Mouse (Mus musculus) G1E (cell line): ENCODE results near the gene Rreb1. TPM values are rescaled to one million over a fixed set of nuclear protein-coding genes. Genes with fewer than 3 reads are reported as not detected.

Experiments used
- ATAC-seq: 2 replicates; pipeline ENCODE4 v1.8.0; 2016; ENCODE audit warnings: mild to moderate bottlenecking; ENCODE audit not compliant: insufficient number of reproducible peaks, poor library complexity, low FRiP score, severe bottlenecking; ENCODE audit errors: extremely low read depth
- DNase-seq: peaks from one replicate; pipeline ENCODE4 v3.0.0; 2012; ENCODE audit warnings: low spot score
- H3K27me3 ChIP-seq: 2 replicates; pipeline ENCODE4 v1.6.1; 2012; ENCODE audit warnings: mild to moderate bottlenecking, low read length, inconsistent platforms; ENCODE audit not compliant: insufficient read depth
- H3K36me3 ChIP-seq: replicated peaks from 2 replicates; pipeline ENCODE3; 2012; ENCODE audit warnings: mild to moderate bottlenecking, inconsistent platforms
- H3K4me1 ChIP-seq: 2 replicates; pipeline ENCODE4 v1.6.1; 2012; ENCODE audit warnings: low read depth, low read length, inconsistent platforms, mixed read lengths; ENCODE audit not compliant: insufficient read depth
- H3K4me3 ChIP-seq: 2 replicates; pipeline ENCODE4 v1.5.1; 2012; ENCODE audit warnings: low read depth, mild to moderate bottlenecking, inconsistent platforms, low read length, moderate library complexity, mixed read lengths
- H3K9me3 ChIP-seq: replicated peaks from 2 replicates; pipeline ENCODE4 v1.6.1; 2012; ENCODE audit warnings: inconsistent platforms
- CTCF ChIP-seq: IDR thresholded peaks from 2 replicates; pipeline ENCODE4 v1.5.1; 2012; ENCODE audit warnings: low read depth, low read length, inconsistent platforms, mixed read lengths
- GATA1 ChIP-seq: IDR thresholded peaks from 2 replicates; pipeline ENCODE4 v1.6.1; 2012; ENCODE audit warnings: borderline replicate concordance, low read length, inconsistent platforms, mixed read lengths
- GATA2 ChIP-seq: IDR thresholded peaks from 2 replicates; pipeline ENCODE4 v1.6.1; 2012; ENCODE audit warnings: low read depth, low read length, inconsistent platforms, borderline replicate concordance
- POLR2AphosphoS5 ChIP-seq: IDR thresholded peaks from 2 replicates; pipeline ENCODE4 v1.6.1; 2012; ENCODE audit warnings: low read depth, low read length, inconsistent platforms; ENCODE audit not compliant: insufficient replicate concordance
- TAL1 ChIP-seq: conservative IDR thresholded peaks from 2 replicates; pipeline ENCODE4 v1.6.1; 2012; ENCODE audit warnings: low read depth, low read length, inconsistent platforms, mixed read lengths
- polyA plus RNA-seq: library from polyadenylated mRNA; stranded (reverse); fragments of >175 nt; gene quantifications from 2 replicates; pipeline ENCODE4 v1.2.3, GENCODE M21; 2012
- total RNA-seq, 2 experiments: library from RNA; stranded (forward) in 1 of 2; stranded (reverse) in 1 of 2; fragments of 200-1000 nt in 1 of 2; fragments of >200 nt in 1 of 2; fragmentation: Nextera tagmentation in 1 of 2; gene quantifications; 2 replicates each; pipeline ENCODE4 v1.2.3; 2014 to 2017

Rreb1 gene
- total and polyA plus RNA-seq, 3 experiments = 16.8 to 122 (median 87.2) TPM

DNA sequence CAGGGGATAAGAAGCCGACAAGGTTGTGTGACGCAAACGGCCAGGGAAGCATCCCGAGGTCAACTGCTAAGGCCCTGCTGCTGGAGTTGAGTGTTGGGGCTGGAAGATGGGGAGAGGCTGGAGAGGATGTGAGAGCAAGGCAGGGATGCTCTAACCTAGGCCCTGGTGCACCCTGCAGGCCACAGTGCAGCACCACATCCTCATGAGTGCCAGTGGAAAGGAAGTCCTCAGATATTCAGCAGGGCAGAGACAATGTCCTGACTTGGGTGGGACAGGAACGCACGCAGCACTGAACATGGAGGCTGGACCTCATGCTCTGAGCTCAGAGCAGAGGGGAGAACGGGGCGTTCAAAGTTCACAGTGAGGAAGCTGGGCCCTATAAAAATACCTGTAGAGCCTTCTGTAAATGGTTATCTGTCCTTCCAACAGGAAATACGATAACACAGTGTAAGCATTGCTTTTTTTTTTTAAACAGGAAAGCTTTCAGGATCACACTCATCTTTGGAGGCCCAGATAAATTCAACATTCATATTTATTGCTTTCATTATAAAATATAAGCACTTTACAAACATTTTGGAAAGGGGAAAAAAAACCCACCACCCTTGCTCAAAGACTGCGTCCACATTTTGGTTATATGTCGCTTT lies 192.8 kb downstream of the Rreb1 start:
- no peaks in the 10 kb centered on the region for H3K9me3 ChIP-seq
- no peaks in the 10 kb centered on the region for H3K27me3 ChIP-seq
- peaks cover 29% of the 10 kb centered on the region for H3K4me1 ChIP-seq
- peaks cover 57% of the 10 kb centered on the region for H3K36me3 ChIP-seq
- DNase-seq (no peak), ATAC-seq (no peak)
- TF ChIP-seq GATA2 = no peak
- no peak for TF ChIP-seq POLR2AphosphoS5
- TF ChIP-seq GATA1 = no peak
- TF ChIP-seq TAL1 = no peak
- no peak for TF ChIP-seq CTCF
- H3K4me3 ChIP-seq = no peak overlapping the region

- no peak for ATAC-seq
- H3K4me1 ChIP-seq = peaks cover 13% of the 10 kb centered on the region
- H3K9me3 ChIP-seq = no peaks in the 10 kb centered on the region
- TF ChIP-seq TAL1 (no peak), POLR2AphosphoS5 (0 out of 2 replicates have a peak, but pooled peaks have one; percentile 33)
- H3K4me3 ChIP-seq = no peak overlapping the region
- peaks cover 88% of the 10 kb centered on the region for H3K36me3 ChIP-seq
- no peak for DNase-seq
- no peaks in the 10 kb centered on the region for H3K27me3 ChIP-seq
Measured at GRCm38 (mm10) chr13:37974036-37974435, 195.8 kb downstream of the Rreb1 start.

GRCm38 (mm10) chr13:37974731-37975130 lies 196.5 kb downstream of the Rreb1 start:
- TF ChIP-seq CTCF (no peak), POLR2AphosphoS5 (no peak), GATA2 (no peak), GATA1 (no peak), TAL1 (no peak)
- ATAC-seq = no peak
- peaks cover 94% of the 10 kb centered on the region for H3K36me3 ChIP-seq

GRCm38 (mm10) chr13:37979506-37979905 lies 201.3 kb downstream of the Rreb1 start:
- Histone ChIP-seq H3K4me3 (no peak overlapping the region), H3K36me3 (peaks cover 99% of the 10 kb centered on the region), H3K4me1 (peaks cover 3% of the 10 kb centered on the region; the same call in 1 of the 2 replicates), H3K27me3 (no peaks in the 10 kb centered on the region), H3K9me3 (no peaks in the 10 kb centered on the region)
- DNase-seq (no peak), ATAC-seq (no peak)
- no peak for TF ChIP-seq GATA2
- no peak for TF ChIP-seq GATA1
- TF ChIP-seq CTCF = no peak
- TF ChIP-seq POLR2AphosphoS5 = no peak

More at GRCm38 (mm10) chr13:37974731-37975130, 196.5 kb downstream of the Rreb1 start:
- no peak for DNase-seq
- Histone ChIP-seq H3K27me3 (no peaks in the 10 kb centered on the region), H3K9me3 (no peaks in the 10 kb centered on the region), H3K4me3 (no peak overlapping the region), H3K4me1 (peaks cover 10% of the 10 kb centered on the region)

DNA sequence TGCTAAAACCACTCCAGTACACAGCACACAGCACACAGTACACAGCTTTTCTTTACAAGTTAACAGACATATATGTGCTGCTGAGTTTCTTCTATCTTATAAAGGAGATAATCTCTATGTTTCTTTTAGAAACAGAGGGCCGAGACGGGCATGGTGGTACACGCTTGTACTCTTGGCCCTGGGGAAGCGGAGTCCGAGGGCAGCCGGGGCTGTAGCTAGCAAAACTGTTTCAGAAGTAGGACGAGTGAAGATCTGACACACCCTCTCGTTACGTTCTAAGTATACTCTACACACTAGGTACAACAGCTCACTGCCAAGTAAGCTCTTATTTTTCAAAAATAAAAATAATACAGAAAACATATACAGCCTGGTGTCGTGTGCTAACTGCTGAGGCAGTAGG lies 202.1 kb downstream of the Rreb1 start:
- DNase-seq (no peak), ATAC-seq (no peak)
- TF ChIP-seq CTCF = no peak
- no peak for TF ChIP-seq POLR2AphosphoS5
- TF ChIP-seq TAL1 = no peak
- TF ChIP-seq GATA1 = no peak
- TF ChIP-seq GATA2 = no peak

DNA sequence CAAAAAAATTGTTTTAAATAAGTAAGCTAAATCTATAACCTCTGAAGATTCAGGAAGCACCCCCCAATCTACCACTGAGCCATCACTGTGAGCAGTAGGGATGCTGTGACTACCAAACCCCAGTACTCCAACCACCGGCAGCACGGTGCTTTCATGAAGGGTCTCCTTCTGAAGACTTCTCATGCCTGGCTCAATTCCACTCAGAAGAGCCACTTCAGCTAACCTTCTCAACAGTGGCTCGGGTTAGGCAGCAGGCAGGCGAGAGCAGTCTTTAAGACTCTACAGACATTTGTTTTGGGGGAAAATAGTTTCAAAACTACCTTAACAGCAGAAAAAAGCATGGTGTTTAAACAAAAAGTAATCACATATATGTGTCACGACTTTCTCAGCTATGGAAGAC lies 202.9 kb downstream of the Rreb1 start:
- TF ChIP-seq CTCF = no peak
- TF ChIP-seq POLR2AphosphoS5 = no peak
- no peak for TF ChIP-seq GATA2
- no peak for TF ChIP-seq TAL1
- no peak for TF ChIP-seq GATA1
- no peak for DNase-seq
- no peak for ATAC-seq
- Histone ChIP-seq H3K9me3 (no peaks in the 10 kb centered on the region), H3K36me3 (peaks cover 96% of the 10 kb centered on the region), H3K27me3 (no peaks in the 10 kb centered on the region), H3K4me3 (no peak overlapping the region), H3K4me1 (peaks cover 3% of the 10 kb centered on the region; the same call in 1 of the 2 replicates)

More for the DNA sequence above, 202.1 kb downstream of the Rreb1 start:
- peaks cover 3% of the 10 kb centered on the region; the same call in 1 of the 2 replicates for H3K4me1 ChIP-seq
- no peaks in the 10 kb centered on the region for H3K27me3 ChIP-seq
- no peaks in the 10 kb centered on the region for H3K9me3 ChIP-seq
- H3K36me3 ChIP-seq = peaks cover 97% of the 10 kb centered on the region
- no peak overlapping the region for H3K4me3 ChIP-seq

DNA sequence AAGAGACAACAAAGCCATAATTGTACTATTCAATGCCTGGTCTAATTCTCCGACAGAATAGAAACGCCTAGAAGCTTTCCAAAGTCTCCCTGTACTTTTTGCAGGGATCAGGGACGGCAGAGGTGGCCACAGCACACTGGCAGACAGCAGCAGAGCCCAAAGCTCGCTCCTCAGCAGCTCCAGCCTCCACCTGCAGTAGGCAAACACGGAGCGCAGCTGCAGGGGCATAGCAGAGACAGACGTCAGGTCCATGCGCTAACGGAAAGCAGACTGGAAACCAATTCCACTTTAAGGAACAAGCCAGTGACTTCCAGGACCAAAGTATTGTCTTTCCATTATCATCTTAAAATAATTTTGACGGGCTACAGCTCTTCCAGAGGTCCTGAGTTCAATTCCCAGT lies 208.0 kb downstream of the Rreb1 start:
- no peaks in the 10 kb centered on the region for H3K9me3 ChIP-seq
- H3K4me1 ChIP-seq = peaks cover 27% of the 10 kb centered on the region
- H3K36me3 ChIP-seq = peaks cover 97% of the 10 kb centered on the region
- ATAC-seq (no peak), DNase-seq (no peak)
- H3K4me3 ChIP-seq = no peak overlapping the region
- TF ChIP-seq GATA1 (no peak), GATA2 (no peak), POLR2AphosphoS5 (no peak), CTCF (no peak), TAL1 (no peak)
- no peaks in the 10 kb centered on the region for H3K27me3 ChIP-seq
